Mouse (Mus musculus) ES-CJ7 (cell line): Measurements from ENCODE around the gene Lrrc1.
A peak's percentile ranks its signal among the peaks of the same experiment; 100 is the strongest.

Experiments used
- DNase-seq: peaks from one replicate; pipeline ENCODE4 v3.0.0; 2011; ENCODE audit warnings: low read depth, low spot score

Gene Lrrc1

DNA sequence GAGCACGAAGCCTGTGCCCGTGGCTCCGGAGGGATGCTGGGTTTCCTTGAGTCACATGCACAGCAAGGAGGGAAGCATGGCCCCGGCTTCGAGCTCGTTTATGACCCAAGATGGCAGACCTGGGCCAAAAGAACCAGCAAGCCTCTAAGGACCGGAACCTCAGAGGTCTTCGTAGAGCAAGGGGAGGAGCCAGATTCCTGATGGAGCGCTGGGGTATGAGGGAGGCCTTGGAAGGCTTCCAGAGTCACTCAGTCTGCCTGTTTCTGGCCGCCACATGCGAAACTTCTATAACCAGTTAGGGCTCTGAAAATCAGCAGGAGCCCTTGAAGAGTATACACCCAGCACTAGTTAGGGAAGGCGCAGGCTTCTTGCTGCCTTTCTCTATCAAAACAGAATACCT lies 159.1 kb downstream of the Lrrc1 start:
- DNase-seq: no peak

DNA sequence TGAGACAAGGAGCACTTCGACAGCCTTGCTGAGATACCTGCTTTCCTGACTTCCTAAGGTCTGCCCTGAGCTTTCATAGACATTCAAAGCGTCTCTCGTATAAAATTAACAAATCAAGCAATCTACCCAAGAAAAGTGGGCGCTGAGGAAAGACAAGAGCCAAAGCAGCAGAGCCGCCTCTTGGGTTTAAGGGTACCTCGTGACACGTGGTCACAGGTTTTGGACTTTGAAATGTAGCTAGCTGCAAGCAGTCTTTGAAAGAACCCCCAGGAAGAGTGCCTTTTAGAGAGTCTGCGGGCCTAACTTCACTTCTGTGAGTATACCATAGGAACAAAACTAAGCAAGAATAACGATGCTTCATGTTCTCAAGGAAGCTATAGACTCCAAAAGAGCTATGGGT lies 160.0 kb downstream of the Lrrc1 start:
- no peak for DNase-seq

DNA sequence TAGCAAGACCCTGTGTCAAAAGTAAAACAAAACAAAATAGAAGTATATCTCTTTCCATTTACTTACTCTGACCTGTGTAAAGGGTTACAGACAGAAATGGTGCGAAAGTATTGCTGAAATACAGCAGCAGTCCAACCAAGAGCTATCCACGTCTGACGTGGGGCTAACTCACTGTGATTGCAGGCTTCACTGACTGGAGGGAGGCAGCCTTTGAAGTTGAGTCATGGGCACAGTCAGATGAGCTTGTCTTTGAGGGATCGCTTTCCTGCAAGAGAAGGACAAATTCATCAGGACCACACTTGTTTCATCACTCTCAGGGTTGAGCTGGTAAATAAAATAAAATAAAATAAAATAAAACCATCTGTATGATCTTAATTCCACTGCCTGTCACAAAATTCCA lies 160.7 kb downstream of the Lrrc1 start:
- DNase-seq: no peak

DNA sequence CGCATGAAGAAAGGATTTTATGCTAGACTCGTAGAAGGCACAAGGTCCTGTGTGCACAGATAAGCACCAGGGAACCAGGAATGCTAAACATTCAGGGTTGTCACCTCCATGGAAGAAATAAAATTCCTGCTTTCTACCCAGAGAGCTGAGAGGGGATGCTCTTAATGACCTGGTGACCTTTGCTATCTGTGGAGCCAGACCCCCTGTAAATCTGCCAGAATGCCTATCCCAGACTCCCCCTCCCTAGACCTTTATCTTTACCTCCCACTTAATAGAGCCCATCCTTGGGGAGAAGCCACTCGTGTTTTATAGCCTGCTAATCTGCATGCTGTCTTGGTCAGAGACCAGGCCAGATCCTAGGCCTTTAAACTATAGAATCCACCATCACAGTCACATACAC lies 162.2 kb downstream of the Lrrc1 start:
- DNase-seq: no peak

DNA sequence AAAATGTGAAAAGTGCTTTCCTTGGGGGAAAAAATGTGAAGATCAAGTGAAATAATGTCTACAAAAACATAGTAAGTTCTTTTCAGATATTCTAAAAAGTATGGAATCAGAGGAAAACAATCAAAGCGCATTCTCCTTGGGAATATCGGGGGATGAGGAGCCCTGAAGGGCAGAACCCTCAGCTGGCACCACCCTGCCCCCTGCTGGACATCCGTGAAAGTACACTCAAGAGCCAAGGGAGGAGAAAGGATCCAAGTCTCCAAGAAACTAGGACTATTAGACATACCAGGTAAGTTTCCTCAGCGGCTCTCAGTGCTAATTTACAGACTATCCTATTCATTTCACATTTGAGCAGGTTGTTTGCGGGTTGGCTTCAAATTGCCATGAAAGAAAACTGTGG lies 163.1 kb downstream of the Lrrc1 start:
- DNase-seq: peak; percentile 51
